In the genomic region with DNA sequence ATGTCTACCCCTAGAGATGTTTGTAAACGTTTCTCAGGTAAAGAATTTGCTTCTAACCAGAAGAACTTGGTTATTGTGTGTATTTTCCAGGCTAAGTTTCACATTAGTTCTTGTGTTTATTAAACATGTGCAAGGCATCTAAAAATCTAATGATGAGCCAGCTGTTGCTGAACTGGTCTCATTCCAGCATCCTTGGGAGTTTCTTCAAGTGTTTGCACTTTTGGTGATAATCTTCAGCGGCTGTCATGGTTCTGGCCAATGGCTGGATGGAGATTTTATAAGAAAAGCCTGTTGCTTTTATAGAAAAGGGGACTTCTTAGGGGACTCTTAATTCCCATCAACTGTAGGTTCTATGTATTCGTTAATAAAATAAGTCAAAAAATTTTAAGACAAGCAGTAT, we compare ENCODE assay signal across 25 mouse cellular contexts.
DNase-seq lines count a peak whose midpoint lies in the region; ATAC-seq and TF ChIP-seq lines count a peak whose summit lies in the region.
"Had no signal": no experiment of that assay in that cellular context is flagged by ENCODE, and none has a peak within 500 bp of the region (broad histone marks: within the 10 kb centered on the region; RNA-seq: fewer than 3 reads in every experiment).

No protein-coding gene starts in this region.

- no peaks in the 10 kb centered on the region for H3K4me1 ChIP-seq in heart, embryonic 11.5 days (ENCODE audit: control insufficient read depth, insufficient read depth, low read length)
- H3K4me1 ChIP-seq in lung, embryonic 14.5 days (ENCODE audit: insufficient read depth) = no peaks in the 10 kb centered on the region
- no peaks in the 10 kb centered on the region for H3K4me1 ChIP-seq in lung, postnatal 0 days (ENCODE audit: insufficient read depth, low read depth, low read length)
- H3K4me1 ChIP-seq: embryonic facial prominence, embryonic 15.5 days; kidney, embryonic 15.5 days; limb, embryonic 10.5 days; liver, embryonic 15.5 days; megakaryocyte, embryonic 14.5 days; midbrain, embryonic 13.5 days had no signal

- no peak for ATAC-seq in heart, embryonic 11.5 days (replicated peaks; ENCODE audit: insufficient number of reproducible peaks, low FRiP score, low TSS enrichment)
- ATAC-seq in lung, embryonic 14.5 days (ENCODE audit: insufficient read depth) = no peak
- no peak for ATAC-seq in lung, postnatal 0 days
- ATAC-seq: forebrain, embryonic 14.5 days; hindbrain, postnatal 0 days; intestine, embryonic 16.5 days; midbrain, embryonic 13.5 days; Patski had no signal

- H3K9ac ChIP-seq in heart, embryonic 11.5 days (ENCODE audit: low read depth, low read length) = no peak overlapping the region
- H3K9ac ChIP-seq in lung, embryonic 14.5 days = no peak overlapping the region
- H3K9ac ChIP-seq in lung, postnatal 0 days (replicated peaks; ENCODE audit: low read depth) = no peak overlapping the region
- H3K9ac ChIP-seq: embryonic facial prominence, embryonic 15.5 days; kidney, embryonic 15.5 days; liver, embryonic 15.5 days; midbrain, embryonic 13.5 days had no signal

- no peaks in the 10 kb centered on the region for H3K27me3 ChIP-seq in heart, embryonic 11.5 days (ENCODE audit: control insufficient read depth, insufficient read depth, low read length)
- H3K27me3 ChIP-seq in lung, embryonic 14.5 days (ENCODE audit: insufficient read depth, low read length) = no peaks in the 10 kb centered on the region
- no peaks in the 10 kb centered on the region for H3K27me3 ChIP-seq in lung, postnatal 0 days (replicated peaks; ENCODE audit: insufficient read depth, low read length)
- H3K27me3 ChIP-seq: embryonic facial prominence, embryonic 15.5 days; kidney, embryonic 15.5 days; liver, embryonic 15.5 days; megakaryocyte, embryonic 14.5 days; midbrain, embryonic 13.5 days; Patski had no signal

- H3K4me3 ChIP-seq in heart, embryonic 11.5 days (ENCODE audit: low read depth, low read length) = no peak overlapping the region
- no peak overlapping the region for H3K4me3 ChIP-seq in lung, embryonic 14.5 days (ENCODE audit: low read depth, low read length)
- H3K4me3 ChIP-seq in lung, postnatal 0 days (ENCODE audit: low read depth, low read length) = no peak overlapping the region
- H3K4me3 ChIP-seq: embryonic facial prominence, embryonic 15.5 days; kidney, embryonic 15.5 days; limb, embryonic 10.5 days; liver, embryonic 15.5 days; megakaryocyte, embryonic 14.5 days; midbrain, embryonic 13.5 days had no signal

- no peaks in the 10 kb centered on the region for H3K36me3 ChIP-seq in heart, embryonic 11.5 days (ENCODE audit: control insufficient read depth, insufficient read depth, low read length)
- no peaks in the 10 kb centered on the region for H3K36me3 ChIP-seq in lung, embryonic 14.5 days (ENCODE audit: insufficient read depth)
- no peaks in the 10 kb centered on the region for H3K36me3 ChIP-seq in lung, postnatal 0 days (ENCODE audit: insufficient read depth, low read length)
- H3K36me3 ChIP-seq: embryonic facial prominence, embryonic 15.5 days; kidney, embryonic 15.5 days; limb, embryonic 10.5 days; liver, embryonic 15.5 days; midbrain, embryonic 13.5 days had no signal

- no peak for TF ChIP-seq EP300 in lung, postnatal 0 days (IDR thresholded peaks at IDR 0.05)

- peak; percentile 60 to 66 for DNase-seq in heart, adult 18-20 months
- DNase-seq in lung, embryonic 14.5 days = peak; percentile 35
- DNase-seq in lung, postnatal 0 days (ENCODE audit: low spot score) = no peak
- DNase-seq in urinary bladder, postnatal 36 days (ENCODE audit: low spot score in 2 of 2) = peak; percentile 7 to 33
- DNase-seq in urinary bladder, postnatal 25 days (ENCODE audit: low spot score) = no peak
- no peak for DNase-seq in left cerebral cortex, postnatal 10 days (ENCODE audit: extremely low spot score in 1 of 2, low spot score in 2 of 2)
- DNase-seq: adrenal gland, postnatal 36 days; cerebellum, adult 9-11 months; gastrocnemius, postnatal 36 days; liver; lung, postnatal 14 days; right cerebral cortex, postnatal 14 days; spleen, adult 18-20 months; thymus, postnatal 14 days had no signal

- H3K4me2 ChIP-seq in heart, embryonic 11.5 days = no peak overlapping the region
- no peak overlapping the region for H3K4me2 ChIP-seq in lung, embryonic 14.5 days
- no peak overlapping the region for H3K4me2 ChIP-seq in lung, postnatal 0 days (replicated peaks; ENCODE audit: low read depth, low read length)
- H3K4me2 ChIP-seq: embryonic facial prominence, embryonic 15.5 days; kidney, embryonic 15.5 days; liver, embryonic 15.5 days; midbrain, embryonic 13.5 days had no signal

- 85% methylated on average over 3 of the region's 3 CpGs for WGBS in heart, embryonic 11.5 days (ENCODE audit: insufficient replicate concordance)
- 71% methylated on average over 3 of the region's 3 CpGs for WGBS in lung, embryonic 14.5 days
- 76% methylated on average over 3 of the region's 3 CpGs for WGBS in lung, postnatal 0 days

- H3K27ac ChIP-seq in heart, embryonic 11.5 days (ENCODE audit: low read depth, low read length) = no peak overlapping the region
- no peak overlapping the region for H3K27ac ChIP-seq in lung, embryonic 14.5 days (ENCODE audit: low read depth)
- H3K27ac ChIP-seq in lung, postnatal 0 days (ENCODE audit: low read length) = no peak overlapping the region
- H3K27ac ChIP-seq: embryonic facial prominence, embryonic 15.5 days; hindbrain, postnatal 0 days; kidney, embryonic 15.5 days; limb, embryonic 10.5 days; liver, embryonic 15.5 days; midbrain, embryonic 13.5 days had no signal

- H3K9me3 ChIP-seq in heart, embryonic 11.5 days (replicated peaks; ENCODE audit: control insufficient read depth, low read length) = no peaks in the 10 kb centered on the region
- no peaks in the 10 kb centered on the region for H3K9me3 ChIP-seq in lung, embryonic 14.5 days (ENCODE audit: low read depth, low read length)
- H3K9me3 ChIP-seq in lung, postnatal 0 days (ENCODE audit: low read length) = no peaks in the 10 kb centered on the region
- H3K9me3 ChIP-seq: embryonic facial prominence, embryonic 15.5 days; kidney, embryonic 15.5 days; limb, embryonic 10.5 days; liver, embryonic 15.5 days; megakaryocyte, embryonic 14.5 days; midbrain, embryonic 13.5 days had no signal

- intact Hi-C loops in left cerebral cortex, postnatal 10 days (cut with DNase I) = no loop called here

- TF ChIP-seq CTCF in lung, embryonic 14.5 days (IDR thresholded peaks at IDR 0.05; ENCODE audit: low read depth) = no peak
- no peak for TF ChIP-seq CTCF in lung, postnatal 0 days (IDR thresholded peaks at IDR 0.05)

Comparison
In these comparisons a context has a peak if more than half of its experiments do, and no peak if none do; other contexts are left out.
1. DNase-seq: peak in heart, adult 18-20 months (2 of 2), lung, embryonic 14.5 days (single experiment) and urinary bladder, postnatal 36 days (2 of 2); none in lung, postnatal 0 days (single experiment), urinary bladder, postnatal 25 days (single experiment) and left cerebral cortex, postnatal 10 days (0 of 2).